ENCODE assay signal across 18 mouse cellular contexts in the genomic region with DNA sequence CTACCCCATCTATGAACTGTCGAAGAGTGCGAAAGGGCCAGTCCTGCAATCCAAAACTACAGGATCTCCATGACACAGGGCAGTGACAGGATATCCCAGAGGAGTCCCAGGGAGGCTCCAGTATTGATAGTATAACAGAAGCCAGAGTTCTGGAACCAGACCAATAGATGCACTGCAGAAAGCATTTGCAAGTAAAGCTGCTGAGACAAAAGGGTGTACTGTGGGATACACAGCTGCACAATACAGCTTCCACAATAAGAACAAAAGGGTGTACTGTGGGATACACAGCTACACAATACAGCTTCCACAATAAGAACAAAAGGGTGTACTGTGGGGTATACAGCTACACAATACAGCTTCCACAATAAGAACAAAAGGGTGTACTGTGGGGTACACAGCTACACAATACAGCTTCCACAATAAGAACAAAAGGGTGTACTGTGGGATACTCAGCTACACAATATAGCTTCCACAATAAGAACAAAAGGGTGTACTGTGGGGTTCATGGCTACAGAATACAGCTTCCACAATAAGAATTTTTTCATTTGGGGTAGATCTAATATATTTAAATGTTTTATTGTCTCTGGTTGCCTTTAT.
DNase-seq lines count a peak whose midpoint lies in the region; ATAC-seq and TF ChIP-seq lines count a peak whose summit lies in the region.
"Had no signal": no experiment of that assay in that cellular context is flagged by ENCODE, and none has a peak within 500 bp of the region (broad histone marks: within the 10 kb centered on the region; RNA-seq: fewer than 3 reads in every experiment).

No protein-coding gene starts in this region.

- DNase-seq in midbrain, embryonic 10.5 days (ENCODE audit: low spot score), result no peak
- peak; percentile 21 for DNase-seq in embryo, embryonic 11 days
- DNase-seq in right cerebral cortex, postnatal 25 days, result no peak
- no peak for DNase-seq in heart, embryonic 10.5 days (ENCODE audit: low spot score)
- no peak for DNase-seq in stomach, postnatal 0 days (ENCODE audit: low spot score)
- DNase-seq: adrenal gland, adult 2 months; cerebellum, postnatal 10 days; gastrocnemius, postnatal 14 days; kidney, adult 11 months; kidney, postnatal 36 days; lung, embryonic 14.5 days; right cerebral cortex, postnatal 4 days had no signal

- no peak for TF ChIP-seq CTCF in stomach, postnatal 0 days (IDR thresholded peaks at IDR 0.05; ENCODE audit: low read depth)

- H3K9me3 ChIP-seq in midbrain, embryonic 10.5 days (replicated peaks), result no peaks in the 10 kb centered on the region; the same call in 1 of the 2 replicates
- H3K9me3 ChIP-seq in midbrain, embryonic 15.5 days, result no peaks in the 10 kb centered on the region
- H3K9me3 ChIP-seq in forebrain, embryonic 16.5 days (ENCODE audit: control insufficient read depth, low read length), result no peaks in the 10 kb centered on the region
- H3K9me3 ChIP-seq in midbrain, embryonic 16.5 days (replicated peaks; ENCODE audit: control insufficient read depth, low read length, poor library complexity, severe bottlenecking), result no peaks in the 10 kb centered on the region
- H3K9me3 ChIP-seq in heart, embryonic 10.5 days, result no peaks in the 10 kb centered on the region
- H3K9me3 ChIP-seq in stomach, postnatal 0 days (ENCODE audit: control insufficient read depth, low read length), result no peaks in the 10 kb centered on the region
- H3K9me3 ChIP-seq: embryonic facial prominence, embryonic 13.5 days had no signal

- H3K4me1 ChIP-seq in midbrain, embryonic 10.5 days, result peaks cover 19% of the 10 kb centered on the region
- H3K4me1 ChIP-seq in midbrain, embryonic 15.5 days, result no peaks in the 10 kb centered on the region
- peaks cover 6% of the 10 kb centered on the region for H3K4me1 ChIP-seq in forebrain, embryonic 16.5 days (replicated peaks; ENCODE audit: control insufficient read depth, insufficient read depth, low read length)
- no peaks in the 10 kb centered on the region for H3K4me1 ChIP-seq in midbrain, embryonic 16.5 days (ENCODE audit: control insufficient read depth, insufficient read depth, low read length)
- no peaks in the 10 kb centered on the region for H3K4me1 ChIP-seq in heart, embryonic 10.5 days
- H3K4me1 ChIP-seq in stomach, postnatal 0 days (replicated peaks; ENCODE audit: control insufficient read depth, insufficient read depth), result no peaks in the 10 kb centered on the region
- H3K4me1 ChIP-seq: embryonic facial prominence, embryonic 13.5 days had no signal

- no peak overlapping the region for H3K4me3 ChIP-seq in midbrain, embryonic 10.5 days
- H3K4me3 ChIP-seq in midbrain, embryonic 15.5 days, result no peak overlapping the region
- H3K4me3 ChIP-seq in forebrain, embryonic 16.5 days (replicated peaks; ENCODE audit: low read length), result no peak overlapping the region
- H3K4me3 ChIP-seq in midbrain, embryonic 16.5 days (ENCODE audit: low read depth, low read length), result no peak overlapping the region
- no peak overlapping the region for H3K4me3 ChIP-seq in heart, embryonic 10.5 days
- H3K4me3 ChIP-seq in stomach, postnatal 0 days (ENCODE audit: low read depth, low read length), result no peak overlapping the region
- H3K4me3 ChIP-seq: embryonic facial prominence, embryonic 13.5 days had no signal

- no peak; the same call in 1 of the 2 replicates for ATAC-seq in midbrain, embryonic 15.5 days (replicated peaks)
- peak; percentile 34 for ATAC-seq in forebrain, embryonic 16.5 days
- ATAC-seq in midbrain, embryonic 16.5 days, result peak; percentile 43
- ATAC-seq in stomach, postnatal 0 days (ENCODE audit: low FRiP score, low TSS enrichment), result no peak

- 54% methylated on average over 2 of the region's 2 CpGs for WGBS in midbrain, embryonic 10.5 days
- 36% methylated on average over 2 of the region's 2 CpGs for WGBS in midbrain, embryonic 15.5 days
- WGBS in forebrain, embryonic 16.5 days, result 15% methylated on average over 2 of the region's 2 CpGs
- WGBS in midbrain, embryonic 16.5 days, result 12% methylated on average over 2 of the region's 2 CpGs
- WGBS in heart, embryonic 10.5 days, result 89% methylated on average over 2 of the region's 2 CpGs
- 92% methylated on average over 2 of the region's 2 CpGs for WGBS in stomach, postnatal 0 days

- H3K36me3 ChIP-seq in midbrain, embryonic 10.5 days, result no peaks in the 10 kb centered on the region
- no peaks in the 10 kb centered on the region for H3K36me3 ChIP-seq in midbrain, embryonic 15.5 days (replicated peaks)
- no peaks in the 10 kb centered on the region for H3K36me3 ChIP-seq in forebrain, embryonic 16.5 days (ENCODE audit: control insufficient read depth, insufficient read depth)
- H3K36me3 ChIP-seq in midbrain, embryonic 16.5 days (ENCODE audit: control insufficient read depth, insufficient read depth, low read length), result peaks cover 6% of the 10 kb centered on the region
- no peaks in the 10 kb centered on the region for H3K36me3 ChIP-seq in heart, embryonic 10.5 days
- no peaks in the 10 kb centered on the region for H3K36me3 ChIP-seq in stomach, postnatal 0 days (ENCODE audit: control insufficient read depth, insufficient read depth, low read length)
- H3K36me3 ChIP-seq: embryonic facial prominence, embryonic 13.5 days had no signal

- no peaks in the 10 kb centered on the region for H3K27me3 ChIP-seq in midbrain, embryonic 10.5 days (ENCODE audit: low read depth, poor library complexity, severe bottlenecking)
- no peaks in the 10 kb centered on the region for H3K27me3 ChIP-seq in midbrain, embryonic 15.5 days (replicated peaks)
- no peaks in the 10 kb centered on the region for H3K27me3 ChIP-seq in forebrain, embryonic 16.5 days (replicated peaks; ENCODE audit: control insufficient read depth, insufficient read depth, low read length)
- H3K27me3 ChIP-seq in midbrain, embryonic 16.5 days (ENCODE audit: control insufficient read depth, insufficient read depth, low read depth, low read length), result no peaks in the 10 kb centered on the region
- H3K27me3 ChIP-seq in heart, embryonic 10.5 days (ENCODE audit: insufficient read depth, poor library complexity, severe bottlenecking), result no peaks in the 10 kb centered on the region
- no peaks in the 10 kb centered on the region for H3K27me3 ChIP-seq in stomach, postnatal 0 days (ENCODE audit: control insufficient read depth, insufficient read depth, low read length)
- H3K27me3 ChIP-seq: embryonic facial prominence, embryonic 13.5 days had no signal

- TF ChIP-seq EP300 in stomach, postnatal 0 days (optimal IDR thresholded peaks at IDR 0.05), result no peak

- H3K4me2 ChIP-seq in midbrain, embryonic 15.5 days, result no peak overlapping the region
- H3K4me2 ChIP-seq in forebrain, embryonic 16.5 days (ENCODE audit: low read length), result no peak overlapping the region
- no peak overlapping the region for H3K4me2 ChIP-seq in midbrain, embryonic 16.5 days (ENCODE audit: low read length)
- H3K4me2 ChIP-seq in stomach, postnatal 0 days (replicated peaks; ENCODE audit: low read depth), result no peak overlapping the region
- H3K4me2 ChIP-seq: embryonic facial prominence, embryonic 13.5 days; heart, embryonic 11.5 days; lung, embryonic 14.5 days had no signal

- peak overlapping the region; percentile 69 for H3K27ac ChIP-seq in midbrain, embryonic 10.5 days (replicated peaks)
- H3K27ac ChIP-seq in midbrain, embryonic 15.5 days, result no peak overlapping the region
- H3K27ac ChIP-seq in forebrain, embryonic 16.5 days (ENCODE audit: low read length), result peak overlapping the region; percentile 14
- H3K27ac ChIP-seq in midbrain, embryonic 16.5 days (ENCODE audit: low read length), result no peak overlapping the region
- no peak overlapping the region for H3K27ac ChIP-seq in heart, embryonic 10.5 days
- H3K27ac ChIP-seq in stomach, postnatal 0 days (replicated peaks), result no peak overlapping the region
- H3K27ac ChIP-seq: embryonic facial prominence, embryonic 13.5 days; macrophage had no signal

- no peak overlapping the region for H3K9ac ChIP-seq in midbrain, embryonic 15.5 days
- H3K9ac ChIP-seq in forebrain, embryonic 16.5 days (replicated peaks; ENCODE audit: low read depth, low read length), result no peak overlapping the region
- H3K9ac ChIP-seq in midbrain, embryonic 16.5 days (ENCODE audit: low read depth, low read length), result no peak overlapping the region
- H3K9ac ChIP-seq in stomach, postnatal 0 days (ENCODE audit: low read length), result no peak overlapping the region
- H3K9ac ChIP-seq: embryonic facial prominence, embryonic 13.5 days; lung, embryonic 14.5 days had no signal

Comparison
In these comparisons a context has a peak if more than half of its experiments do, and no peak if none do; other contexts are left out.
1. H3K27ac ChIP-seq: peak in midbrain, embryonic 10.5 days (single experiment) and forebrain, embryonic 16.5 days (single experiment); none in midbrain, embryonic 15.5 days (single experiment), midbrain, embryonic 16.5 days (single experiment), heart, embryonic 10.5 days (single experiment) and stomach, postnatal 0 days (single experiment).
2. ATAC-seq: peak in forebrain, embryonic 16.5 days (single experiment) and midbrain, embryonic 16.5 days (single experiment); none in midbrain, embryonic 15.5 days (single experiment) and stomach, postnatal 0 days (single experiment).